Mouse (Mus musculus) CD4-positive, CD25-positive, alpha-beta regulatory T cell (primary cell): ENCODE data around the gene Speer4a. TPM values are rescaled to one million over a fixed set of nuclear protein-coding genes. Genes with fewer than 3 reads are reported as not detected.

Experiments used
- polyA plus RNA-seq: library from polyadenylated mRNA; unstranded; fragments of 100-300 nt; shearing (Covaris generic); gene quantifications from one replicate; pipeline ENCODE4 v1.2.1, GENCODE M21; 2017

Gene Speer4a
- polyA plus RNA-seq, result not detected

GRCm38 (mm10) chr5:26039458-26039857 is at the start of gene Speer4a:
Speer4a (minus strand) TSS chr5:26039558.

GRCm38 (mm10) chr5:26058481-26058880 is 19.1 kb upstream of the Speer4a start, which contains the start of gene Gm7347:
Gm7347 (minus strand) TSS chr5:26058581.

GRCm38 (mm10) chr5:26022816-26023215 is 16.5 kb downstream of the Speer4a start, which contains the start of gene Gm5862:
Gm5862 (minus strand) TSS chr5:26022916.

GRCm38 (mm10) chr5:26004698-26005097 is 34.7 kb downstream of the Speer4a start, which contains the start of gene Gm1979:
Gm1979 (minus strand) TSS chr5:26004798.

GRCm38 (mm10) chr5:25988550-25988949 is 50.8 kb downstream of the Speer4a start, which contains the start of gene Gm21698:
Gm21698 (minus strand) TSS chr5:25988650.

Other genes with a start within 250 kb of the Speer4a start
- not detected for gene Gm21663, start 97.2 kb downstream of the Speer4a start, polyA plus RNA-seq
- gene Gm21671, start 85.1 kb downstream of the Speer4a start, polyA plus RNA-seq, result not detected
- not detected for gene Gm21680, start 66.9 kb downstream of the Speer4a start, polyA plus RNA-seq
- not detected for gene Gm21698, start 50.9 kb downstream of the Speer4a start, polyA plus RNA-seq
- gene Gm1979, start 34.8 kb downstream of the Speer4a start, polyA plus RNA-seq, result not detected
- gene Gm5862, start 16.6 kb downstream of the Speer4a start, polyA plus RNA-seq, result not detected
- not detected for gene Gm7347, start 19.0 kb upstream of the Speer4a start, polyA plus RNA-seq
- not detected for gene Gm10471, start 49.7 kb upstream of the Speer4a start, polyA plus RNA-seq
- gene 5031410I06Rik, start 65.8 kb upstream of the Speer4a start, polyA plus RNA-seq, result not detected
- gene Gm10220, start 81.9 kb upstream of the Speer4a start, polyA plus RNA-seq, result not detected
- gene Gm7361, start 218.1 kb upstream of the Speer4a start, polyA plus RNA-seq, result not detected